Mouse (Mus musculus): ENCODE data around the gene Ggps1. TPM values are rescaled to one million over a fixed set of nuclear protein-coding genes. Genes with fewer than 3 reads are reported as not detected.

Gene Ggps1
- 10 to 100 TPM; 24.1 to 29.7 TPM for total RNA-seq (2021)
- long read RNA-seq, experiment 1, full-length matches to known transcripts = 13 of 26 reads
- long read RNA-seq, experiment 1, partial matches to known transcripts = 1 of 26 reads
- long read RNA-seq, experiment 1, other reads (novel, unspliced or antisense) = 12 of 26 reads
- long read RNA-seq, experiment 2, full-length matches to known transcripts = 12 of 20 reads
- long read RNA-seq, experiment 2, partial matches to known transcripts = 2 of 20 reads
- long read RNA-seq, experiment 2, other reads (novel, unspliced or antisense) = 6 of 20 reads

GRCm38 (mm10) chr13:14063013-14063941 is at the start of gene Ggps1, which contains the start of gene Arid4b:
Gene Ggps1, minus strand, starts transcription at chr13:14063488.
Gene Arid4b, plus strand, starts transcription at chr13:14063232.
- peak; percentile 80 to 92 for DNase-seq (ENCODE audit: low spot score in 2 of 2)

- DNase-seq (ENCODE audit: low spot score in 2 of 2) = no peak
Observed at GRCm38 (mm10) chr13:14111146-14111545, 47.9 kb upstream of the Ggps1 start.

GRCm38 (mm10) chr13:14110154-14110873 is 47.0 kb upstream of the Ggps1 start:
- DNase-seq (ENCODE audit: low spot score in 2 of 2) = no peak

GRCm38 (mm10) chr13:14103026-14103425 is 39.7 kb upstream of the Ggps1 start:
- DNase-seq (ENCODE audit: low spot score in 2 of 2) = no peak

- DNase-seq (ENCODE audit: low spot score in 2 of 2) = no peak
Observed at GRCm38 (mm10) chr13:14088669-14089068, 25.4 kb upstream of the Ggps1 start.

GRCm38 (mm10) chr13:14075326-14075725 is 12.0 kb upstream of the Ggps1 start:
- DNase-seq (ENCODE audit: low spot score in 2 of 2) = no peak

- DNase-seq (ENCODE audit: low spot score in 2 of 2) = no peak
Observed at GRCm38 (mm10) chr13:14074371-14074770, 11.1 kb upstream of the Ggps1 start.

GRCm38 (mm10) chr13:14069291-14069690 is 6.0 kb upstream of the Ggps1 start:
- DNase-seq (ENCODE audit: low spot score in 2 of 2) = no peak

GRCm38 (mm10) chr13:14068035-14068434 is 4.7 kb upstream of the Ggps1 start:
- no peak for DNase-seq (ENCODE audit: low spot score in 2 of 2)

GRCm38 (mm10) chr13:14065701-14066100 is 2.4 kb upstream of the Ggps1 start:
- no peak for DNase-seq (ENCODE audit: low spot score in 2 of 2)

- DNase-seq (ENCODE audit: low spot score in 2 of 2) = no peak
Observed at GRCm38 (mm10) chr13:14065028-14065380, 1.7 kb upstream of the Ggps1 start.

GRCm38 (mm10) chr13:14064341-14065027 is 1.2 kb upstream of the Ggps1 start:
- peak; percentile 23 to 44 for DNase-seq (ENCODE audit: low spot score in 2 of 2)

- no peak for DNase-seq (ENCODE audit: low spot score in 2 of 2)
Observed at GRCm38 (mm10) chr13:14063942-14064271, 619 bp upstream of the Ggps1 start.

- no peak for DNase-seq (ENCODE audit: low spot score in 2 of 2)
Observed at GRCm38 (mm10) chr13:14062209-14063012, 877 bp downstream of the Ggps1 start.

GRCm38 (mm10) chr13:14059582-14059981 is 3.7 kb downstream of the Ggps1 start:
- DNase-seq (ENCODE audit: low spot score in 2 of 2) = no peak

GRCm38 (mm10) chr13:14056801-14057200 is 6.5 kb downstream of the Ggps1 start:
- no peak for DNase-seq (ENCODE audit: low spot score in 2 of 2)

- DNase-seq (ENCODE audit: low spot score in 2 of 2) = no peak
Observed at GRCm38 (mm10) chr13:14049878-14050277, 13.4 kb downstream of the Ggps1 start.

GRCm38 (mm10) chr13:14044521-14044920 is 18.8 kb downstream of the Ggps1 start:
- no peak for DNase-seq (ENCODE audit: low spot score in 2 of 2)

GRCm38 (mm10) chr13:14043851-14044250 is 19.4 kb downstream of the Ggps1 start:
- no peak for DNase-seq (ENCODE audit: low spot score in 2 of 2)

- DNase-seq (ENCODE audit: low spot score in 2 of 2) = no peak
Observed at GRCm38 (mm10) chr13:14040186-14040585, 23.1 kb downstream of the Ggps1 start.

Data from gastrocnemius, postnatal 4 days (tissue).